Mouse (Mus musculus) bone marrow macrophage, adult 2 months (primary cell): ENCODE data around the gene Agbl4.

Experiments
- CTCF ChIP-seq: IDR thresholded peaks from 2 replicates; pipeline ENCODE4 v1.5.1; 2012; ENCODE audit warnings: low read depth, mild to moderate bottlenecking, low read length, moderate library complexity
- POLR2A ChIP-seq: IDR thresholded peaks from 2 replicates; pipeline ENCODE4 v1.6.1; 2012; ENCODE audit warnings: mild to moderate bottlenecking, low read depth, low read length, borderline replicate concordance

DNA sequence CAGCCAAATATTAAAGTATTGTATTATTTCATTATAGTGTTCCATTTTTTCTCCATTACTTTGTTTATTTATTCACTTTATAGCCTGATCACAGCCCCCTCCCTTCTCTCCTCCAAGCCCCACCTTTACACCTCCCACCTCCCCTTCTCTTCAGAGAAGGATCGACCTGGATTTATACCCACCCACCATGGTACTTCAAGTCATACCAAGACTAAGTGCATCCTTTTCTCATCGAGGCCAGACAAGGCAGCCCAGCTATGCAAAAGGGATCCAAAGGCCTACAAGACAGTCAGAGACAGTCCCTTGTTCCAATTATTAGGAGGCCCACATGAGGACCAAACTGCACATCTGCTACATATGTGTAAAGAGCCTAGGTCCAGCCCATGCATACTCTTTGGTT, 1122.5 kb downstream of the Agbl4 start:
- TF ChIP-seq POLR2A (no peak), CTCF (no peak)
